Mouse (Mus musculus) erythroblast, embryonic 14.5 days (primary cell): ENCODE results near the gene Lpcat4. TPM values are rescaled to one million over a fixed set of nuclear protein-coding genes. Genes with fewer than 3 reads are reported as not detected.
"Not testable (repeated sequence)": the region's sequence is repeated elsewhere in the genome, so short reads cannot be mapped to it uniquely, and the experiment has no call there.

Source experiments
- H3K27me3 ChIP-seq: 2 replicates; pipeline ENCODE4 v1.6.1; 2012; ENCODE audit warnings: inconsistent platforms; ENCODE audit not compliant: control insufficient read depth
- H3K36me3 ChIP-seq: 2 replicates; pipeline ENCODE4 v1.6.1; 2012; ENCODE audit warnings: mild to moderate bottlenecking, inconsistent platforms; ENCODE audit not compliant: control insufficient read depth
- H3K4me1 ChIP-seq: 2 replicates; pipeline ENCODE4 v1.6.1; 2012; ENCODE audit warnings: inconsistent platforms; ENCODE audit not compliant: control insufficient read depth
- H3K4me3 ChIP-seq: replicated peaks from 2 replicates; pipeline ENCODE3; 2012; ENCODE audit warnings: moderate library complexity, mild to moderate bottlenecking, inconsistent platforms
- H3K9me3 ChIP-seq: 2 replicates; pipeline ENCODE4 v1.6.1; 2012; ENCODE audit warnings: low read length, inconsistent platforms, mixed read lengths; ENCODE audit not compliant: control insufficient read depth
- GATA1 ChIP-seq: IDR thresholded peaks from 2 replicates; pipeline ENCODE4 v1.6.1; 2012; ENCODE audit warnings: low read length, inconsistent platforms, mixed read lengths
- TAL1 ChIP-seq: IDR thresholded peaks from 3 replicates; pipeline ENCODE4 v1.6.1; 2012; ENCODE audit warnings: low read length, inconsistent platforms, mixed read lengths
- polyA plus RNA-seq: library from polyadenylated mRNA; stranded (reverse); fragments of >175 nt; gene quantifications from 2 replicates; pipeline ENCODE4 v1.2.3, GENCODE M21; 2012

The Lpcat4 gene
- polyA plus RNA-seq, 1 experiment = 0.11 TPM

DNA sequence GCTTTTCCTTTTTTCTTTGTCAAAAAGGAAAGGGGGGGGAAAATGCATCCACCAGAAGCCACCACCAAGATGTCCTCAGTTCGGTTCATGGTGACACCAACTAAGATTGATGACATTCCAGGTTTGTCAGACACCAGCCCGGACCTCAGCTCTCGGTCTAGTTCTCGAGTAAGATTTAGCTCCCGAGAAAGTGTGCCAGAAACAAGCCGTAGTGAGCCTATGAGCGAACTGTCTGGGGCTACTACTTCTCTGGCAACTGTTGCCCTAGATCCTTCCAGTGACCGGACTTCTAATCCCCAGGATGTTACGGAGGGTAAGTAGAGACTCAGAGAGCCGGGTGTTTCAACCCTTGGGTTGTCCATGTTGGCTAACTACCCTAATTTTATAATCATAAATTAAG lies 27.5 kb downstream of the Lpcat4 start:
- Histone ChIP-seq H3K27me3 (no peaks in the 10 kb centered on the region), H3K36me3 (peaks cover 19% of the 10 kb centered on the region), H3K4me3 (peak overlapping the region; percentile 100), H3K4me1 (peaks cover 76% of the 10 kb centered on the region), H3K9me3 (no peaks in the 10 kb centered on the region)
- TF ChIP-seq TAL1 = no peak
- no peak for TF ChIP-seq GATA1

DNA sequence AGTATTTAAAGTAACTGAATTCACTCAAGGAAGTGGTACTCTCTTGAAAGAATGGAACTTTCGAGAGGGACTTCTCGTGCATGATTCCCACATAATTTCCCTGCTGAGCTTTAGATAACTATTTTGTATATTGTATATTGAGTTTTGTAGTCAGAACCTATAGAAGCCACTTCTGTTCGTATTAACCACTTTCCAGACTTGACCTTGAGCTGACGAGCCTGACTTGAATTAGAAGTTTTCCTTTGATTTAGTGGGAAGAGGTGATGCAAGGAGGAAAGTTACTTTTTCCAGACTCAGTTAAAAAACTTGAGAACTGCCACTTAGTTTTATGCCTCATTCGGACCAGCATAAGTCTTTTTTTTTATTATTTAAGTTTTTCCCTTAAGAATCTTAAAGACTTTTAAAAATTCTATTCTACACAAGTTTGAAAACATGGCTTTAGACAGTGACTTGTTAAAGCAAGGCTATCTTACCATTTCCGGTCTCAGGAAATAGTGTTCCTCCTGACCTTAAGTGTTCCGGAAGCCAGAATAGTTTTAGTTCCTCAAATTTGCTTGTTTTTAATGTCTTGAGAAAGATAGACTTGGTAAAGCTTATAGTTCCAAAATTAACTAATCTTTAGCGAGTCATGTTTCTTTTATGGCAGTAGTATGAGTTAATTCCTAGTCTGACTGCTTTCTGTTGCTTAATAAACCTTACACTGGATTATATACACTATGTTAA lies 28.4 kb downstream of the Lpcat4 start:
- Histone ChIP-seq H3K4me1 (peaks cover 74% of the 10 kb centered on the region), H3K27me3 (no peaks in the 10 kb centered on the region), H3K9me3 (no peaks in the 10 kb centered on the region), H3K36me3 (peaks cover 24% of the 10 kb centered on the region), H3K4me3 (peak overlapping the region; percentile 100)
- TF ChIP-seq TAL1 (no peak), GATA1 (no peak)

DNA sequence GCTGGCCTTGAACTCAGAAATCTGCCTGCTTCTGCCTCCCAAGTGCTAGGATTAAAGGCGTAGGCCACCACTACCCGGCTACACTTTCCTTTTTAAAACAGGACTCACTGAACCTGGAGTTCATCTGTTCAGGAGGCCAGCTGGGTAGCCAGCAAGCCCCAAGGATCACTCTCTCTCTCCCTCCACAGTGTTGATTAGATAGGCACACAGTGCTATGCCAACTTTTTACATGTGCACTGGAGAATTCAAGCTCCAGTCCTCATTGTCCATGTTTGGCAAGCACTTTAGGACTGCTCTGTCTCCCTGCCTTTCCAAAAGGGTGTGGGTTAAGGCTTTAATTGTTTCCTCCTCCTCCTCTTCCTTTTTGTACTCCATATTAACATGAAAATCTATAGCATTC lies 30.7 kb downstream of the Lpcat4 start:
- no peak for TF ChIP-seq TAL1
- TF ChIP-seq GATA1 = no peak
- Histone ChIP-seq H3K9me3 (no peaks in the 10 kb centered on the region), H3K27me3 (no peaks in the 10 kb centered on the region), H3K4me3 (no peak overlapping the region), H3K36me3 (peaks cover 41% of the 10 kb centered on the region), H3K4me1 (peaks cover 67% of the 10 kb centered on the region)

DNA sequence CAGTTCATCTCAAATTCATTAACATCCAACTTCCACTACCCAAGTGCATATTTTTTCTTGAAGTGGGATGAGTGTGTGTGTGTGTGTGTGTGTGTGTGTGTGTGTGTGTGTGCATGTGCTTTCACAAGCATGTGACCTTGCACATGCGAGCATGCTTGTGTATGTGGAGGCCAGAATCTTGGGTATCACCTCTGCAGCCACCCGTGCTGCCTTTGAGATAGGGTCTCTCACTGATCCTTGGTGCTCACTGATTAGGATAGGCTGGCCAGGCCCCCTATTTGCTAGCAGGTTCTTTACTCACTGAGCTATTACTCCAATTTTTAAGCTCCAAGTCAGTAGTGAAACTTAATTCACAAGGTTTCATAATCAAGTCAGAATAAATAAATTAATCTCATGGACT lies 33.6 kb downstream of the Lpcat4 start:
- Histone ChIP-seq H3K27me3 (no peaks in the 10 kb centered on the region), H3K4me1 (peaks cover 49% of the 10 kb centered on the region), H3K4me3 (no peak overlapping the region), H3K36me3 (peaks cover 45% of the 10 kb centered on the region), H3K9me3 (no peaks in the 10 kb centered on the region)
- no peak for TF ChIP-seq GATA1
- TF ChIP-seq TAL1 = no peak

DNA sequence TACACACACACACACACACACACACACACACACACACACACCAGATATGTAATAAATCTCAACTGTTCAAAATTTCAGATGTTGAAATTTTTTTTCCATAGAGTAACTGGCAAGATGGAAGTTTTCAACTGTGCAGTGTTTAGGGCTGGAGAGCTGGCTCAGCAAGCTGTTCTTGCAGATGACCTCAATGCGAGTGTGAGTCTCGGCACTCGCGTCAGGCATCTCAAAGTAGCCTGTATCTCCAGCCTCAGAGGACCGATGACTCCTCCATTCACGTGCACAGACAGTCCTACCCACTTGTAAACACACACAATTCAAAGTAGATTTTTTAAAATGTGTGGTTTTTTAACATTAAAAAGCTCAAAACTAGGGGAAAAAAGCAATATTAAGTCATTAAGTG lies 34.2 kb downstream of the Lpcat4 start:
- peaks cover 44% of the 10 kb centered on the region for H3K4me1 ChIP-seq
- peaks cover 45% of the 10 kb centered on the region for H3K36me3 ChIP-seq

DNA sequence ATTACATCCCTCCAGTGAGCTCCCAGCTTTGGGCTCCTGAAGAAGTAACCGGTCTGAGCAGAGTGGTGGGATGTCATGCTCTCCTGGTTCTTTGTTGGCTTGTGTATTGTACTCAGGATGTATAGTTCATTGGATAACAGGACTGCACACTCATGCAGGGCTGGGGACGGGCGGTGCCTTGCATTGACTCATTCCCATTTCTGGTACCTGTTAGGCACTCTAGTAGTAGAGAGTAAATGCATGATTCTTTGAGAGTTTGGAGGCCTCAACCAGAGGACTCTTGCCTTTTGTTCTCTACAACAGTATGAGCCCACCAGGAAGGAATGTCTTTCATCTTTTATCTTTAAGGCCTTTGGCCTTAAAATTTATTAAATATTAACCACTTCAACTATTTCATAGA lies 37.6 kb downstream of the Lpcat4 start:
- Histone ChIP-seq H3K4me1 (peaks cover 27% of the 10 kb centered on the region), H3K4me3 (no peak overlapping the region), H3K27me3 (no peaks in the 10 kb centered on the region), H3K36me3 (peaks cover 26% of the 10 kb centered on the region), H3K9me3 (no peaks in the 10 kb centered on the region)
- TF ChIP-seq GATA1 (no peak), TAL1 (no peak)

More for the DNA sequence above, 34.2 kb downstream of the Lpcat4 start:
- Histone ChIP-seq H3K9me3 (no peaks in the 10 kb centered on the region), H3K4me3 (no peak overlapping the region), H3K27me3 (no peaks in the 10 kb centered on the region)
- no peak for TF ChIP-seq GATA1
- no peak for TF ChIP-seq TAL1

DNA sequence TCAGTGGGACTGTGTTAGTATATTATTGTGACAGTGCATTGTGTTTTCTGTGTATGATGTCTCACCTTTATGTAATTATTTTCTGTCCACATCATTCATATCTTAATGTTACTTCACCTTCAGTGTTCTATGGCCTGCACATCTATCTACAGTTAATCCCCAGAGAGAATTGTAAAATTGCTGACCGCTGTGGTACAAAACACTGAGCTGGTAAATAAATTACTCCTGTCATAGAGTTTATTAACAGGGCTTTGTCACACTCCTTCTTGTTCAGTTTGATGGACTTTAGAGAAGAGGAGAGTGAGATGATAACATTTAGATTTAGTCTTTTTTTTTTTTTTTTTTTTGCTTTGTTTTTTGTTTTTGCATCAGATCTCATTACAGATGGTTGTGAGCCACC lies 43.6 kb downstream of the Lpcat4 start:
- Histone ChIP-seq H3K27me3 (no peaks in the 10 kb centered on the region), H3K9me3 (no peaks in the 10 kb centered on the region), H3K4me3 (no peak overlapping the region), H3K36me3 (peaks cover under 1% of the 10 kb centered on the region; the same call in 1 of the 2 replicates), H3K4me1 (peaks cover 34% of the 10 kb centered on the region)
- no peak for TF ChIP-seq TAL1
- TF ChIP-seq GATA1 = no peak

DNA sequence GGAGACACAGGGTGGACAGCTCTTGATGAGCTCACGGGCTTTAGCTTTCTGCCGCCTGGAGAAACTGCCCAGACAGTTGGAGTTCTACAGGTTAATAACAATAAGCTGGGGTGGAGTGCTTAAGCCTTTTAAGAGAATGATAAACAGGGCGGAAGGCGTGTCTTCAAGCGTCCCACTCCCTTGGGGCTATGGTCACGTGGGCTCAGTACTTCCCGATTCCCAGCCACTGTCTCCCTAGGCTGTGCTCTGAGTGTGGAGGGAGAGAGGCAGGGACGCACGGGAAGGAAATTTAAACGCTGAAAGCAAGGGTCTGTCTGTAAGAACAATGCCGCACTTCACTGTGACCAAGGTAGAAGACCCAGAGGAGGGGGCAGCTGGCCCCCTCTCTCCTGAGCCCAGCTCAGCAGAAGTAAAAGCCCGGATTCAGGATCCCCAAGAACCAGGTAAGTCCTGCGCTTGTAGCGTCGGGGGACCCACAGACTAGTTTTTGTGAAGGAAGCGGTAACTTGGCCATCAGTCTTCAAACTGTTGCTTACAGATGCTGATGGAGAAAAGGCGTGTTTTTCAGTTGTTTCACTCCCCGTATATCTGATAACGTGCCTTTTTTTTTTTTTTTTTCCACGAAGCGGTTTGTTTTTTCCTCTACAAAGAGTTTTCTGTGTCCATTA lies 45.2 kb downstream of the Lpcat4 start:
- Histone ChIP-seq H3K36me3 (peaks cover 2% of the 10 kb centered on the region), H3K4me1 (peaks cover 35% of the 10 kb centered on the region), H3K4me3 (peak overlapping the region; percentile 74), H3K27me3 (no peaks in the 10 kb centered on the region), H3K9me3 (no peaks in the 10 kb centered on the region)
- TF ChIP-seq TAL1 (no peak), GATA1 (no peak)

DNA sequence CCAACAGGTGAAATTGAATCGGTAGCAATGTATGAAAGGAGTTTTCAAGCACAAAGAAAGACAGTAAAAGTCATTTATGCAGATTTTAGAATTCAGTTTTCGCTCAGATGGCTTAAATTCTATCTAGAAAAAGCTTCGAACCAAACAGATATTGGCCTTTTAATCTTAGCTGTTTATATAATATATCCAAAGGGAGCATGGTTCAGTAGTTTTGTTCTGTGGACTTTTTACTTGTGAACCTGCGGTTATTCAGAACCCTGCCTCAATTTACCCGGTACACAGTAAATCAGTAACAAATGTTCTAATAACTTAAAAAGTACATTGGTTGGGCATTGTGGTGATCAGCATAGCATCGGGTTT lies 45.7 kb downstream of the Lpcat4 start:
- peak overlapping the region; percentile 74 for H3K4me3 ChIP-seq
- H3K4me1 ChIP-seq = peaks cover 34% of the 10 kb centered on the region
- no peaks in the 10 kb centered on the region for H3K27me3 ChIP-seq
- no peaks in the 10 kb centered on the region for H3K9me3 ChIP-seq
- TF ChIP-seq GATA1 (no peak), TAL1 (no peak)
- peaks cover 2% of the 10 kb centered on the region for H3K36me3 ChIP-seq

DNA sequence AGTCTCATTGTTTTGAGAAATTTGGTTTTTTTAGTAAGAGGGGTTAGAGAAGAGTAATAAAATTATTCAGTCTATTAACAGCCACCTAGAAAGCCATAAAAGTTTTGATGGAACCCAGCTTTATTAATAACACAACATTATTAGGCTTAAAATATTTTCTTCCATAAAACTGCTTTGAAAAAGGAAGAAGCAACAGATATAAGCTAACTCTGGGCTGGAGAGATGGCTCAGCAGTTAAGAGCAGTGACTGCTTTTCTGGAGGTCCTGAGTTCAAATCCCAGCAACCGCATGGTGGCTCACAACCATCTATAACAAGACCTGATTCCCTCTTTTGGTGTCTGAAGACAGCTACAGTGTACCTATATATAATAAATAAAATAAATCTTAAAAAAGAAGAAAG lies 46.8 kb downstream of the Lpcat4 start:
- H3K4me1 ChIP-seq = peaks cover 33% of the 10 kb centered on the region
- H3K27me3 ChIP-seq, H3K9me3 ChIP-seq, H3K4me3 ChIP-seq, H3K36me3 ChIP-seq: not testable (repeated sequence)
